Mouse (Mus musculus) embryonic fibroblast, embryonic 13.5 days (primary cell): ENCODE results near the gene Dnajc22.

Experiments used
- CTCF ChIP-seq: IDR thresholded peaks from 2 replicates; pipeline ENCODE4 v1.5.1; 2011; ENCODE audit warnings: mild to moderate bottlenecking, control low read depth, low read length, moderate library complexity, borderline replicate concordance; ENCODE audit not compliant: insufficient read depth
- POLR2A ChIP-seq: IDR thresholded peaks from 2 replicates; pipeline ENCODE4 v1.6.1; 2011; ENCODE audit warnings: low read depth, mild to moderate bottlenecking, control low read depth, low read length, moderate library complexity

DNA sequence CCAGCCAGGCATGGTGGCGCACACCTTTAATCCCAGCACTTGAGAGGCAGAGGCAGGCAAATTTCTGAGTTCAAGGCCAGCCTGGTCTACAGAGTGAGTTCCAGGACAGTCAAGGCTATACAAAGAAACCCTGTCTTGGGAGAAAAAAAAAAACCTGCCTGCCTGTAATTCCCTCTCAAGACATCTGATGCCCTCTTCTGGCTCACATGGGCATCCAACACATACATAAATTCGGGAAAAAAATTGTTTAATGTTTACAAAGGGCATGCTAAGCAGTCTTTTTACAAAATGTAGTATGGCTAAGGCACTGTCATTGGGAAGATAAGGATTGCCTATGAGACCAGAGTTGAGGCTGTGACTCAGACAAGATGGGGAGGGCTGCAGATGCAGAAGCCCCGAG lies 13.2 kb upstream of the Dnajc22 start:
- TF ChIP-seq CTCF (no peak), POLR2A (no peak)
